Mouse (Mus musculus) G1E (cell line): Measurements from ENCODE around the gene Nfx1. TPM values are rescaled to one million over a fixed set of nuclear protein-coding genes. Genes with fewer than 3 reads are reported as not detected.

ENCODE experiments used
- ATAC-seq: 2 replicates; pipeline ENCODE4 v1.8.0; 2016; ENCODE audit warnings: mild to moderate bottlenecking; ENCODE audit not compliant: insufficient number of reproducible peaks, poor library complexity, low FRiP score, severe bottlenecking; ENCODE audit errors: extremely low read depth
- DNase-seq: peaks from one replicate; pipeline ENCODE4 v3.0.0; 2012; ENCODE audit warnings: low spot score
- H3K27me3 ChIP-seq: 2 replicates; pipeline ENCODE4 v1.6.1; 2012; ENCODE audit warnings: mild to moderate bottlenecking, low read length, inconsistent platforms; ENCODE audit not compliant: insufficient read depth
- H3K36me3 ChIP-seq: replicated peaks from 2 replicates; pipeline ENCODE3; 2012; ENCODE audit warnings: mild to moderate bottlenecking, inconsistent platforms
- H3K4me1 ChIP-seq: 2 replicates; pipeline ENCODE4 v1.6.1; 2012; ENCODE audit warnings: low read depth, low read length, inconsistent platforms, mixed read lengths; ENCODE audit not compliant: insufficient read depth
- H3K4me3 ChIP-seq: 2 replicates; pipeline ENCODE4 v1.5.1; 2012; ENCODE audit warnings: low read depth, mild to moderate bottlenecking, inconsistent platforms, low read length, moderate library complexity, mixed read lengths
- H3K9me3 ChIP-seq: replicated peaks from 2 replicates; pipeline ENCODE4 v1.6.1; 2012; ENCODE audit warnings: inconsistent platforms
- CTCF ChIP-seq: IDR thresholded peaks from 2 replicates; pipeline ENCODE4 v1.5.1; 2012; ENCODE audit warnings: low read depth, low read length, inconsistent platforms, mixed read lengths
- GATA1 ChIP-seq: IDR thresholded peaks from 2 replicates; pipeline ENCODE4 v1.6.1; 2012; ENCODE audit warnings: borderline replicate concordance, low read length, inconsistent platforms, mixed read lengths
- GATA2 ChIP-seq: IDR thresholded peaks from 2 replicates; pipeline ENCODE4 v1.6.1; 2012; ENCODE audit warnings: low read depth, low read length, inconsistent platforms, borderline replicate concordance
- POLR2AphosphoS5 ChIP-seq: IDR thresholded peaks from 2 replicates; pipeline ENCODE4 v1.6.1; 2012; ENCODE audit warnings: low read depth, low read length, inconsistent platforms; ENCODE audit not compliant: insufficient replicate concordance
- TAL1 ChIP-seq: conservative IDR thresholded peaks from 2 replicates; pipeline ENCODE4 v1.6.1; 2012; ENCODE audit warnings: low read depth, low read length, inconsistent platforms, mixed read lengths
- polyA plus RNA-seq: library from polyadenylated mRNA; stranded (reverse); fragments of >175 nt; gene quantifications from 2 replicates; pipeline ENCODE4 v1.2.3, GENCODE M21; 2012
- total RNA-seq, 2 experiments: library from RNA; stranded (forward) in 1 of 2; stranded (reverse) in 1 of 2; fragments of 200-1000 nt in 1 of 2; fragments of >200 nt in 1 of 2; fragmentation: Nextera tagmentation in 1 of 2; gene quantifications; 2 replicates each; pipeline ENCODE4 v1.2.3; 2014 to 2017

The Nfx1 gene
- total and polyA plus RNA-seq, 3 experiments: 49.1 to 152 (median 135) TPM

DNA sequence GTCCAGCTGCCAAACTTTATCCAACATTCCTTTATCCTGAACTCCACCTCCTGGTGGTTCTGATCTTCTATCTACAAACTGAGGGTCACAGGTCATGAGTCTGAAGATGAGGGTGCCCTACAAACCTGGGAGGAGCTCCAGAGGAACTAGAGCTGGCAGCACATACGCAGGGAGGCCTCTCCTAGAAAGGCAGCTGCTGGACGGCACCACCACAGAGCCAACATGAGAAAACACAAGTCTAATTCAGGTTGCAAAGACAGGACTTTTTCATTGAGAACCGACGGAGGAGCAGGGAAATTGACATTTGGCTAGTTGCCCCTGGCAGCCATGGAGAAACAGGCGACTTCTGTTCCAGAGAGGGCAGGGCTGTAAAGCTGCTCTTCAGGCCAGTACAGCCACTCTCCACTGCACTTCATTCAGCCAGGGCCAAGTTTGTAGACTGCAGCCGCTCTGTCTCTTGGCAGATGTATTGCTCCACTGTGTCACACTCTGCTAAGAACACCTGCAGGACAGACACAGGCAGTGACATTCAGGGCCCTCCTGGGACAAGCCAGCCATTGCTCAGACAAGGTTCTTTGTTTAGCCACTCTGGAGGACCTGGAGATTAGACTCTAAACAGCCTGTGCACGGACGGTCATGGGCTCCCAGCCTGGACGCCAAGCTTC is 34.4 kb upstream of the Nfx1 start:
- H3K9me3 ChIP-seq: peaks cover 6% of the 10 kb centered on the region
- ATAC-seq (no peak), DNase-seq (no peak)
- no peaks in the 10 kb centered on the region for H3K27me3 ChIP-seq
- TF ChIP-seq TAL1: no peak
- H3K36me3 ChIP-seq: peaks cover 97% of the 10 kb centered on the region
- no peak overlapping the region for H3K4me3 ChIP-seq
- peaks cover 4% of the 10 kb centered on the region; the same call in 1 of the 2 replicates for H3K4me1 ChIP-seq

- no peak overlapping the region for H3K4me3 ChIP-seq
- TF ChIP-seq POLR2AphosphoS5 (no peak), GATA1 (no peak)
- no peaks in the 10 kb centered on the region for H3K27me3 ChIP-seq
- DNase-seq (no peak), ATAC-seq (no peak)
- H3K36me3 ChIP-seq: peaks cover 97% of the 10 kb centered on the region
- peaks cover 6% of the 10 kb centered on the region for H3K9me3 ChIP-seq
- peaks cover 13% of the 10 kb centered on the region; the same call in 1 of the 2 replicates for H3K4me1 ChIP-seq
Observed at GRCm38 (mm10) chr4:40938793-40939192, 31.9 kb upstream of the Nfx1 start.

DNA sequence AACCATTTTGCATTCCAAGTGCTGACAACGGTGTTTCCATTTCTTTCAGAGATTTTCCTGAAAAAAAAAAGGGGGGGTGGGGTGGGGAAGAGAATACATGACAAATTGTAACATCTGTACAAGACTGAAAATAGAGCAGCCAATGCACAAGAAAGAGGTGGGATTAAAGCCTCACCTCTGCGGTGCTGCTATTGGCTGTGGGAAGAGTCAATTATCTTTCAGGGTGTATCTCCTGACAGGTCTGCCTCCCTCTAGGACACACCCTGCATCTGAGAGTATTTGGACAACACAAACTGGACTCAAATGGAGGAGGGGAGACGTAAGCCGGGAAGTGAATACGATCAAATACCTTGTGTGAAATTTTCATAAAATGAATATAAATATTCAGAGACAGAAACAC is 27.1 kb upstream of the Nfx1 start:
- Histone ChIP-seq H3K27me3 (no peaks in the 10 kb centered on the region), H3K4me1 (peaks cover 30% of the 10 kb centered on the region), H3K36me3 (peaks cover 77% of the 10 kb centered on the region), H3K4me3 (no peak overlapping the region), H3K9me3 (peaks cover 6% of the 10 kb centered on the region)
- ATAC-seq (no peak), DNase-seq (no peak)
- no peak for TF ChIP-seq POLR2AphosphoS5
- TF ChIP-seq TAL1: no peak
- no peak for TF ChIP-seq GATA1
- TF ChIP-seq CTCF: no peak
- TF ChIP-seq GATA2: no peak

- H3K27me3 ChIP-seq: no peaks in the 10 kb centered on the region
- H3K4me1 ChIP-seq: peaks cover 45% of the 10 kb centered on the region
- no peaks in the 10 kb centered on the region for H3K9me3 ChIP-seq
- TF ChIP-seq POLR2AphosphoS5 (no peak), CTCF (no peak), GATA2 (no peak), TAL1 (no peak), GATA1 (no peak)
- peak overlapping the region; percentile 87 for H3K4me3 ChIP-seq
- ATAC-seq: no peak
- peaks cover 68% of the 10 kb centered on the region for H3K36me3 ChIP-seq
- no peak for DNase-seq
Observed at GRCm38 (mm10) chr4:40946516-40947121, 24.1 kb upstream of the Nfx1 start.

GRCm38 (mm10) chr4:40947565-40948159 is 23.0 kb upstream of the Nfx1 start:
- H3K36me3 ChIP-seq: peaks cover 66% of the 10 kb centered on the region
- no peaks in the 10 kb centered on the region for H3K9me3 ChIP-seq
- DNase-seq (peak; percentile 38), ATAC-seq (no peak)
- TF ChIP-seq POLR2AphosphoS5 (no peak), GATA2 (no peak), GATA1 (no peak), CTCF (no peak), TAL1 (no peak)
- peak overlapping the region; percentile 87 for H3K4me3 ChIP-seq
- H3K4me1 ChIP-seq: peaks cover 38% of the 10 kb centered on the region
- no peaks in the 10 kb centered on the region for H3K27me3 ChIP-seq

DNA sequence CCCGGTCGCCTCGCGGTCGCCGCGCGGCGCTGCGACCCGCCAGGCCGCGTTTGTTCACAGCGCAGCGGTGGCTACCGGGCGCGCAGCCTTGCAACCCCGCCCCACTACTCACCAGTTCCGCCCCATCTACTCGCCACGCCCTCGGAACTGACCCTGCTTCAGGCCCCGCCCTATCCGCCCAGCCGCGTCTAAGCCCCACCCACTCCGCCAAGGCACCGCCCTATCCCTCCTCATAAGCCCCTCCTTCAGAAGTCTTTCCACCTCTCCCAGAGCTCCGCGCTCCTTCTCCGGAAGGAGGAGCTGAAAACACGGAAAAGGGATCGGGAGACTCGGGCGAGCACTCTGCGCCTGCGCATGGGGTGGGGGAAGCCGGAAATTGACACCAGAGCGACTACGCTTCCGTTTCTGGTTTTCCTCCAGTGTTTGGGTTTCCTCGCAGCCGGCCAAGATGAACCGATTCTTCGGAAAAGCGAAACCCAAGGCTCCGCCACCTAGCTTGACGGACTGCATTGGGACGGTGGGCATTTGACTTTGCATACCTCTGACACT is 22.5 kb upstream of the Nfx1 start, which contains the start of the genes Bag1 and Chmp5:
Gene Bag1 (minus strand): TSS at position 135 of the 549 bp plus-strand sequence.
Gene Chmp5 (plus strand): TSS at position 248 of the 549 bp plus-strand sequence.
- H3K36me3 ChIP-seq: peaks cover 66% of the 10 kb centered on the region
- peak within 1 kb of the TSS; percentile 87 for H3K4me3 ChIP-seq
- ATAC-seq (peak; percentile 98), DNase-seq (peak; percentile 93)
- TF ChIP-seq CTCF (no peak), POLR2AphosphoS5 (no peak), TAL1 (no peak), GATA1 (no peak), GATA2 (no peak)
- no peaks in the 10 kb centered on the region for H3K9me3 ChIP-seq
- no peaks in the 10 kb centered on the region for H3K27me3 ChIP-seq
- H3K4me1 ChIP-seq: peaks cover 36% of the 10 kb centered on the region
